Mouse (Mus musculus): ENCODE results near the gene Gm9970. TPM values are rescaled to one million over a fixed set of nuclear protein-coding genes. Genes with fewer than 3 reads are reported as not detected.

Gm9970 gene
- polyA plus RNA-seq, 1 experiment from 2014 or later, result not detected

DNA sequence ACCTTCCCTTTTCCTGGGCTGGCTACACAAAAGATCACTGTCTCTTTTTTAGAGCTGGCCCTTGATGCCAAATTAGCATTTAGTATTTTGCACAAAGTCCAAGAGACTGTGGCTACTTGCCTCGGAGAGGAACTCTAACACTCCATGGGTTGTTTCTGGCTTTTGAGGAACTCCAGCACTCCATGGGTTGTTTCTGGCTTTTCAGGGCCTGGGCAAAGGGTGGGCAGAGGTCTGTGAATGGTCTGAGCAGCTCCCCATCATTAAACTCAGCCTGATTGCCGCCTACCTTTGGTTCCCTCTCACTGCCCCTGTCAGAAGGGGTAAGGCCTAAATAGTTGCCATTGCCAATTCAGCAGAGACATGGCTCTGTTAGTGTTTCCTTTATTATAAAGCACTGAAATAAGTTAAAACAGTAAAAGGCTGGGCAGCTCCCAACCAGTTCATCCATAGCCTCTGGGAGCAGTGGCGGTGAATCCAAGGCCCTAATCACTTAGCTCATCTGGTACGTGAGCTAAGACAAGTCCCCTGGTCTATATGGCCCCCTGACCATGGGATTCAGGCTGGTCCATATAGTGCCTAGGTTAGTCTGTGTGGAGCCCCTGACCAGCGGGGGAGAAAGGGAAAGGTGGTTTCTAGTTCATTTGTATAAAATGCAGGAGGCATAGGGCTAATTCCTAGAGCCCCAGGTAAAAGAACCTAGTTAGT, 42.3 kb downstream of the Gm9970 start:
- Histone ChIP-seq H3K27me3 (ENCODE audit: insufficient read depth, poor library complexity, severe bottlenecking) (no peaks in the 10 kb centered on the region), H3K36me3 (peaks cover 78% of the 10 kb centered on the region), H3K27ac (no peak overlapping the region), H3K4me1 (peaks cover 12% of the 10 kb centered on the region; the same call in 1 of the 2 replicates), H3K4me3 (no peak overlapping the region), H3K9me3 (peaks cover 5% of the 10 kb centered on the region)
- no peak for DNase-seq (ENCODE audit: low spot score)
- WGBS, result 81% methylated on average over 5 of the region's 5 CpGs

- Histone ChIP-seq H3K36me3 (peaks cover 72% of the 10 kb centered on the region), H3K4me3 (no peak overlapping the region)
- WGBS, result 84% methylated on average over 9 of the region's 9 CpGs
Observed at GRCm38 (mm10) chr5:31198170-31198569, 42.9 kb downstream of the Gm9970 start.

GRCm38 (mm10) chr5:31197072-31197471, 44.0 kb downstream of the Gm9970 start:
- peaks cover 5% of the 10 kb centered on the region for H3K9me3 ChIP-seq
- H3K4me3 ChIP-seq, result no peak overlapping the region
- peaks cover 62% of the 10 kb centered on the region for H3K36me3 ChIP-seq
- peaks cover 9% of the 10 kb centered on the region for H3K4me1 ChIP-seq
- 92% methylated on average over 12 of the region's 12 CpGs for WGBS
- H3K27ac ChIP-seq, result no peak overlapping the region
- no peak for DNase-seq (ENCODE audit: low spot score)
- H3K27me3 ChIP-seq (ENCODE audit: insufficient read depth, poor library complexity, severe bottlenecking), result no peaks in the 10 kb centered on the region

More at GRCm38 (mm10) chr5:31198170-31198569, 42.9 kb downstream of the Gm9970 start:
- H3K27ac ChIP-seq, result no peak overlapping the region
- peaks cover 5% of the 10 kb centered on the region for H3K9me3 ChIP-seq
- no peak for DNase-seq (ENCODE audit: low spot score)
- no peaks in the 10 kb centered on the region for H3K27me3 ChIP-seq (ENCODE audit: insufficient read depth, poor library complexity, severe bottlenecking)
- peaks cover 12% of the 10 kb centered on the region; the same call in 1 of the 2 replicates for H3K4me1 ChIP-seq

GRCm38 (mm10) chr5:31196207-31196606, 44.8 kb downstream of the Gm9970 start:
- WGBS, result 95% methylated on average over 10 of the region's 10 CpGs
- H3K36me3 ChIP-seq, result peaks cover 66% of the 10 kb centered on the region
- no peak for DNase-seq (ENCODE audit: low spot score)

GRCm38 (mm10) chr5:31195671-31196070, 45.4 kb downstream of the Gm9970 start:
- no peak for DNase-seq (ENCODE audit: low spot score)
- Histone ChIP-seq H3K4me1 (peaks cover 13% of the 10 kb centered on the region), H3K27ac (no peak overlapping the region), H3K27me3 (ENCODE audit: insufficient read depth, poor library complexity, severe bottlenecking) (no peaks in the 10 kb centered on the region), H3K36me3 (peaks cover 71% of the 10 kb centered on the region), H3K4me3 (no peak overlapping the region), H3K9me3 (peaks cover 5% of the 10 kb centered on the region)
- 95% methylated on average over 4 of the region's 4 CpGs for WGBS

More at GRCm38 (mm10) chr5:31196207-31196606, 44.8 kb downstream of the Gm9970 start:
- H3K9me3 ChIP-seq, result peaks cover 5% of the 10 kb centered on the region
- peaks cover 14% of the 10 kb centered on the region for H3K4me1 ChIP-seq
- H3K27ac ChIP-seq, result no peak overlapping the region
- no peaks in the 10 kb centered on the region for H3K27me3 ChIP-seq (ENCODE audit: insufficient read depth, poor library complexity, severe bottlenecking)
- H3K4me3 ChIP-seq, result no peak overlapping the region

- H3K36me3 ChIP-seq, result peaks cover 71% of the 10 kb centered on the region
- peak overlapping the region; percentile 91 for H3K4me3 ChIP-seq
- 90% methylated on average over 16 of the region's 16 CpGs for WGBS
- no peaks in the 10 kb centered on the region for H3K27me3 ChIP-seq (ENCODE audit: insufficient read depth, poor library complexity, severe bottlenecking)
- no peak for DNase-seq (ENCODE audit: low spot score)
- no peaks in the 10 kb centered on the region for H3K9me3 ChIP-seq
- H3K4me1 ChIP-seq, result peaks cover 13% of the 10 kb centered on the region
- H3K27ac ChIP-seq, result no peak overlapping the region
Observed at GRCm38 (mm10) chr5:31194486-31195485, 46.2 kb downstream of the Gm9970 start.

- no peak for DNase-seq (ENCODE audit: low spot score)
- peaks cover 13% of the 10 kb centered on the region for H3K4me1 ChIP-seq
- H3K36me3 ChIP-seq, result peaks cover 69% of the 10 kb centered on the region
- no peaks in the 10 kb centered on the region for H3K9me3 ChIP-seq
- WGBS, result 11% methylated on average over 25 of the region's 25 CpGs
- peak overlapping the region; percentile 91 for H3K4me3 ChIP-seq
- no peaks in the 10 kb centered on the region for H3K27me3 ChIP-seq (ENCODE audit: insufficient read depth, poor library complexity, severe bottlenecking)
- peak overlapping the region; percentile 94 for H3K27ac ChIP-seq
Observed at GRCm38 (mm10) chr5:31193631-31194281, 47.3 kb downstream of the Gm9970 start.

- Histone ChIP-seq H3K4me3 (peak within 1 kb of the TSS; percentile 91), H3K27ac (peak within 1 kb of the TSS; percentile 94), H3K4me1 (peaks cover 13% of the 10 kb centered on the region), H3K27me3 (ENCODE audit: insufficient read depth, poor library complexity, severe bottlenecking) (no peaks in the 10 kb centered on the region), H3K36me3 (peaks cover 69% of the 10 kb centered on the region), H3K9me3 (no peaks in the 10 kb centered on the region)
- peak; percentile 100 for DNase-seq (ENCODE audit: low spot score)
- under 1% methylated on average over 48 of the region's 48 CpGs for WGBS
Observed at GRCm38 (mm10) chr5:31192939-31193630, 47.9 kb downstream of the Gm9970 start, which contains the start of the genes Snx17 and Eif2b4. Gene Snx17, plus strand, starts transcription at chr5:31193227. Gene Eif2b4, minus strand, starts transcription at chr5:31193430.

DNA sequence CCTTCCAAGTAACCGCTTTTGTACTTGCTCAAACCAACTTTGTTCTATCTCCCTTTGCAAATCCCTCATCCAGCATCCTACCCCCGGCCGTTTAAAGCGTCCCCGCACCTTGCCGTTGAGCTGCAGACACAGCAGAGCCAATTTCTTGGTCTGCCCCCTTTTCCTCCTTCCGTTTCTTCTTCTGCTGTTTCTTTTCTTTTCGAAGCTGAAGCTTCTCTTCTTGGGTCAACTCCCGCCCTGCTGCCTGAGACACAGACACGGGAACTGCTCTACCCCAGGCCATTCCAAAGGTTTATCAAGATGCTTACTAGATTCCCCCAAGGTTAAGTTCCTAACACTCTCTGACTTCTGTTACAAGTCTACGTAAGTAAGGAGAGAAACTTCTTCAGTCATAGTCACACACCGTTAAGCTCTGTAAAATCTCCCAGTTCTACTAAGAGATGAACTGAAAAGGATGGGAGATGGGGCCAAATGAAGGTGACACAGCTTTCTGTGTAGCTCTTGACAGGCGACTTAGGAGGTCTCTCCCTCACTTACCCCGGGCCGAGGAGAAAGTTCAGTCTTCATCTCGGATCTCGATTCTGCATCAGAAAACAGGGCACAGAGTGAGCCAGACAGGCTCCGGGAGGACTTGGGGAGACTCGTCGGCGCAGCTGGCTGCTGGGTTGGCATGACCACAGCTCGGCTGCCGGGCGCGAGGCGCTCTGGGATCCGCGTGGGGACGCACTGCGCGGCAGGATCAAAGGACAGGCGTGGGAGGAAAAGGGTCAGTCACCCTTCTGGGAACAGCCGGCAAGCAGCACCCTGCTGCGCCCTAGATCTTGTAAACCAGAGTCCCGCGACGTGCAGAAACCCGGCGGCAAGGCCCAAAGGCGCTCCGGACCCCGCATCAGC, 48.7 kb downstream of the Gm9970 start:
- Histone ChIP-seq H3K27ac (peak overlapping the region; percentile 94), H3K36me3 (peaks cover 69% of the 10 kb centered on the region), H3K4me1 (peaks cover 13% of the 10 kb centered on the region), H3K9me3 (no peaks in the 10 kb centered on the region), H3K27me3 (ENCODE audit: insufficient read depth, poor library complexity, severe bottlenecking) (no peaks in the 10 kb centered on the region), H3K4me3 (peak overlapping the region; percentile 91)
- no peak for DNase-seq (ENCODE audit: low spot score)
- 13% methylated on average over 42 of the region's 42 CpGs for WGBS

Data from heart, embryonic 10.5 days (tissue).